10 mouse cellular contexts compared by ENCODE assay signal in the genomic region with DNA sequence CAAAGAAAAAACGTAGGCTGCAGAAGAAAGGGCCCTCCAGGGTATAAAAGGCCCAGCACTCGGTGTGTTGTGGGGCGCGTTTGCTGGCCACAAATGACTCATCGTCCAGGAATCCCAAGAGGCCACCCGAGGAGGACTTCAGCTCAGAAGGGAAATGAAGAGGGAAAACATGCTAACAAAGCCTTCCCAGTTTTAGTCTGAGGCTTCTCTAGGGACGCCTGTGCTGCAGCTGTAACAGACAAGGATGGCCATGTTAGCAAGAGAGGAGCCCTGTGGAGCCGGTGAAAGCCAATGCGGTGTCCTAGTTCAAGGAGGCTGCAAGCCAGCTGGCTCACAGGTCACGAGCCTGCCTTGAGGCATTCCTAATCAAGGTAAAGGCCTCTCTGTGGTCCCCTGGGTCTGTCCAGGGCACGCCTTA. TPM values are rescaled to one million over a fixed set of nuclear protein-coding genes. Genes with fewer than 3 reads are reported as not detected.
A peak's percentile ranks its signal among the peaks of the same experiment; 100 is the strongest.
DNase-seq lines count a peak whose midpoint lies in the region; ATAC-seq and TF ChIP-seq lines count a peak whose summit lies in the region.
"Had no signal": no experiment of that assay in that cellular context is flagged by ENCODE, and none has a peak within 500 bp of the region (broad histone marks: within the 10 kb centered on the region; RNA-seq: fewer than 3 reads in every experiment).

No protein-coding gene starts in this region.

- H3K4me2 ChIP-seq in embryonic facial prominence, embryonic 15.5 days (replicated peaks), result peak overlapping the region; percentile 33
- peak overlapping the region; percentile 51 for H3K4me2 ChIP-seq in heart, embryonic 14.5 days (ENCODE audit: low read length)
- H3K4me2 ChIP-seq in kidney, postnatal 0 days (ENCODE audit: low read length), result peak overlapping the region; percentile 19; the same call in 1 of the 2 replicates
- peak overlapping the region; percentile 24 for H3K4me2 ChIP-seq in midbrain, embryonic 11.5 days
- H3K4me2 ChIP-seq in stomach, embryonic 15.5 days, result peak overlapping the region; percentile 8; the same call in 1 of the 2 replicates

- no peaks in the 10 kb centered on the region for H3K9me3 ChIP-seq in embryonic facial prominence, embryonic 15.5 days (replicated peaks)
- no peaks in the 10 kb centered on the region for H3K9me3 ChIP-seq in heart, embryonic 14.5 days (ENCODE audit: control insufficient read depth, low read length)
- H3K9me3 ChIP-seq in kidney, postnatal 0 days (replicated peaks; ENCODE audit: low read length), result no peaks in the 10 kb centered on the region
- H3K9me3 ChIP-seq in midbrain, embryonic 11.5 days (ENCODE audit: control insufficient read depth, low read length), result no peaks in the 10 kb centered on the region
- no peaks in the 10 kb centered on the region for H3K9me3 ChIP-seq in stomach, embryonic 15.5 days

- H3K4me3 ChIP-seq in embryonic facial prominence, embryonic 15.5 days (replicated peaks), result no peak overlapping the region
- peak overlapping the region; percentile 14 to 28; a peak in 3 of 4 replicates for H3K4me3 ChIP-seq in heart, embryonic 14.5 days (ENCODE audit: control insufficient read depth in 1 of 2, insufficient read depth in 1 of 2, low read depth in 1 of 2, low read length in 2 of 2)
- no peak overlapping the region for H3K4me3 ChIP-seq in kidney, postnatal 0 days (replicated peaks; ENCODE audit: low read depth, low read length)
- H3K4me3 ChIP-seq in midbrain, embryonic 11.5 days (ENCODE audit: low read depth, low read length), result no peak overlapping the region
- no peak overlapping the region for H3K4me3 ChIP-seq in stomach, embryonic 15.5 days (replicated peaks)
- H3K4me3 ChIP-seq in thymus, adult 2 months (ENCODE audit: control insufficient read depth, insufficient read depth, low read length), result no peak overlapping the region

- H3K9ac ChIP-seq in embryonic facial prominence, embryonic 15.5 days, result no peak overlapping the region
- peak overlapping the region; percentile 59 for H3K9ac ChIP-seq in heart, embryonic 14.5 days (ENCODE audit: low read length)
- H3K9ac ChIP-seq in kidney, postnatal 0 days (ENCODE audit: low read depth, low read length), result peak overlapping the region; percentile 43; the same call in 1 of the 2 replicates
- H3K9ac ChIP-seq in midbrain, embryonic 11.5 days (ENCODE audit: low read length), result peak overlapping the region; percentile 38; the same call in 1 of the 2 replicates
- no peak overlapping the region for H3K9ac ChIP-seq in stomach, embryonic 15.5 days

- WGBS in embryonic facial prominence, embryonic 15.5 days, result 5% methylated on average over 11 of the region's 11 CpGs
- 4% methylated on average over 11 of the region's 11 CpGs for WGBS in heart, embryonic 14.5 days
- 21% methylated on average over 11 of the region's 11 CpGs for WGBS in kidney, postnatal 0 days
- WGBS in midbrain, embryonic 11.5 days, result 10% methylated on average over 11 of the region's 11 CpGs
- 15% methylated on average over 11 of the region's 11 CpGs for WGBS in stomach, embryonic 15.5 days
- WGBS in thymus, adult 2 months, result 70% methylated on average over 11 of the region's 11 CpGs

- H3K27ac ChIP-seq in embryonic facial prominence, embryonic 15.5 days (replicated peaks), result peak overlapping the region; percentile 91
- H3K27ac ChIP-seq in heart, embryonic 14.5 days (replicated peaks in 1 of 2; ENCODE audit: control insufficient read depth in 1 of 2, insufficient read depth in 1 of 2, low read depth in 2 of 2, low read length in 2 of 2), result peak overlapping the region; percentile 97 to 100
- peak overlapping the region; percentile 87 for H3K27ac ChIP-seq in kidney, postnatal 0 days
- H3K27ac ChIP-seq in midbrain, embryonic 11.5 days (ENCODE audit: low read depth, low read length), result peak overlapping the region; percentile 79
- H3K27ac ChIP-seq in stomach, embryonic 15.5 days, result peak overlapping the region; percentile 67
- H3K27ac ChIP-seq in thymus, adult 2 months (ENCODE audit: control insufficient read depth, insufficient read depth, low read length), result no peak overlapping the region

- ATAC-seq in embryonic facial prominence, embryonic 15.5 days (ENCODE audit: insufficient number of reproducible peaks, low FRiP score, low TSS enrichment, low read depth), result peak; percentile 79
- ATAC-seq in heart, embryonic 14.5 days (ENCODE audit: insufficient number of reproducible peaks, insufficient read depth, low FRiP score, low read depth), result peak; percentile 56
- 0 out of 2 replicates have a peak, but pooled peaks have one; percentile 55 for ATAC-seq in kidney, postnatal 0 days (replicated peaks; ENCODE audit: low FRiP score, low read depth)
- ATAC-seq in midbrain, embryonic 11.5 days (ENCODE audit: low FRiP score), result peak; percentile 84
- peak; percentile 69 for ATAC-seq in stomach, embryonic 15.5 days (ENCODE audit: insufficient read depth, low FRiP score, low read depth)

- no peaks in the 10 kb centered on the region for H3K27me3 ChIP-seq in embryonic facial prominence, embryonic 15.5 days
- H3K27me3 ChIP-seq in heart, embryonic 14.5 days (ENCODE audit: control insufficient read depth, insufficient read depth, low read length), result no peaks in the 10 kb centered on the region
- no peaks in the 10 kb centered on the region for H3K27me3 ChIP-seq in kidney, postnatal 0 days (ENCODE audit: insufficient read depth, low read length)
- no peaks in the 10 kb centered on the region for H3K27me3 ChIP-seq in midbrain, embryonic 11.5 days (ENCODE audit: control insufficient read depth, insufficient read depth, low read length)
- H3K27me3 ChIP-seq in stomach, embryonic 15.5 days (replicated peaks), result no peaks in the 10 kb centered on the region
- no peaks in the 10 kb centered on the region for H3K27me3 ChIP-seq in thymus, adult 2 months (ENCODE audit: control insufficient read depth, insufficient read depth, low read length)

- peak; percentile 99 for DNase-seq in 3T3-L1 (ENCODE audit: low read depth, low spot score)
- DNase-seq in adrenal gland, adult 8-10 months, result peak; percentile 51
- DNase-seq in kidney, postnatal 0 days (ENCODE audit: low spot score), result peak; percentile 85
- peak; percentile 94 for DNase-seq in midbrain, embryonic 11.5 days (ENCODE audit: low spot score, missing footprints)
- DNase-seq in thymus, adult 2 months, result no peak

- H3K4me1 ChIP-seq in embryonic facial prominence, embryonic 15.5 days, result peaks cover 28% of the 10 kb centered on the region
- H3K4me1 ChIP-seq in heart, embryonic 14.5 days (ENCODE audit: control insufficient read depth in 2 of 2, insufficient read depth in 2 of 2, low read length in 2 of 2), result peaks cover 21 to 36% of the 10 kb centered on the region in 2 experiments
- H3K4me1 ChIP-seq in kidney, postnatal 0 days (replicated peaks; ENCODE audit: insufficient read depth, low read length), result peaks cover 7% of the 10 kb centered on the region; the same call in 1 of the 2 replicates
- peaks cover 6% of the 10 kb centered on the region for H3K4me1 ChIP-seq in midbrain, embryonic 11.5 days (ENCODE audit: control insufficient read depth, insufficient read depth, low read length)
- peaks cover 14% of the 10 kb centered on the region; the same call in 1 of the 2 replicates for H3K4me1 ChIP-seq in stomach, embryonic 15.5 days
- no peaks in the 10 kb centered on the region for H3K4me1 ChIP-seq in thymus, adult 2 months (replicated peaks; ENCODE audit: control insufficient read depth, insufficient read depth, low read length)

- no peak for TF ChIP-seq POLR2A in thymus, adult 2 months (IDR thresholded peaks at IDR 0.05; ENCODE audit: control insufficient read depth, extremely low read depth, insufficient read depth, low read length, poor library complexity)

- TF ChIP-seq CTCF in kidney, postnatal 0 days (IDR thresholded peaks at IDR 0.05; ENCODE audit: low read depth), result no peak
- TF ChIP-seq CTCF in thymus, adult 2 months (IDR thresholded peaks at IDR 0.05; ENCODE audit: borderline replicate concordance, control insufficient read depth, extremely low read depth, insufficient read depth, low read length, poor library complexity), result no peak

- H3K36me3 ChIP-seq in embryonic facial prominence, embryonic 15.5 days, result no peaks in the 10 kb centered on the region
- no peaks in the 10 kb centered on the region for H3K36me3 ChIP-seq in heart, embryonic 14.5 days (ENCODE audit: control insufficient read depth, insufficient read depth, low read length)
- no peaks in the 10 kb centered on the region for H3K36me3 ChIP-seq in kidney, postnatal 0 days (ENCODE audit: insufficient read depth, low read length)
- H3K36me3 ChIP-seq in midbrain, embryonic 11.5 days (ENCODE audit: control insufficient read depth, insufficient read depth, low read length), result no peaks in the 10 kb centered on the region
- no peaks in the 10 kb centered on the region for H3K36me3 ChIP-seq in stomach, embryonic 15.5 days
- H3K36me3 ChIP-seq in thymus, adult 2 months (ENCODE audit: control insufficient read depth, insufficient read depth, low read length), result no peaks in the 10 kb centered on the region

RNA-seq across cellular contexts. Expression of gene 1810062G17Rik, which starts 6.0 kb away (rescaled TPM):
- total RNA-seq in adrenal gland, adult 8-10 months (2022), result 1 to 10 TPM in 2 of 4 experiments, under 1 TPM in 2; 0.52 to 1.8 (median 0.86) TPM
- 2.7 and 3.0 TPM in 2 replicates for polyA plus RNA-seq in embryonic facial prominence, embryonic 15.5 days (2015; fragmentation: Nextera tagmentation; extraction: Ambion mirVana)
- 1.4 TPM in 2 replicates for polyA plus RNA-seq in heart, embryonic 14.5 days (2014; fragmentation: Nextera tagmentation; extraction: Ambion mirVana)
- polyA plus RNA-seq in kidney, postnatal 0 days (2015; fragmentation: Nextera tagmentation; extraction: Ambion mirVana), result 4.8 and 4.9 TPM in 2 replicates
- polyA plus RNA-seq in midbrain, embryonic 11.5 days (2014; fragmentation: Nextera tagmentation; extraction: Ambion mirVana), result 0.40 TPM in 1 of 2 replicates, not detected in the other
- 2.2 TPM in 2 replicates for polyA plus RNA-seq in stomach, embryonic 15.5 days (2015; fragmentation: Nextera tagmentation; extraction: Ambion mirVana)
- polyA plus RNA-seq in thymus, adult 2 months (2012; rRNA removed), result 1.2 and 1.5 TPM in 2 replicates
- total RNA-seq: left cerebral cortex, postnatal 25 days had no signal

RNA-seq across cellular contexts. Expression of gene Anxa5, which starts 6.1 kb away (rescaled TPM):
- 100 to 1,000 TPM; 433 to 500 (median 466) TPM for total RNA-seq in adrenal gland, adult 8-10 months (2022)
- polyA plus RNA-seq in embryonic facial prominence, embryonic 15.5 days (2015; fragmentation: Nextera tagmentation; extraction: Ambion mirVana), result 530 and 536 TPM in 2 replicates
- polyA plus RNA-seq in heart, embryonic 14.5 days (2014; fragmentation: Nextera tagmentation; extraction: Ambion mirVana), result 374 and 393 TPM in 2 replicates
- 291 and 326 TPM in 2 replicates for polyA plus RNA-seq in kidney, postnatal 0 days (2015; fragmentation: Nextera tagmentation; extraction: Ambion mirVana)
- 93.7 and 98.4 TPM in 2 replicates for polyA plus RNA-seq in midbrain, embryonic 11.5 days (2014; fragmentation: Nextera tagmentation; extraction: Ambion mirVana)
- 291 and 311 TPM in 2 replicates for polyA plus RNA-seq in stomach, embryonic 15.5 days (2015; fragmentation: Nextera tagmentation; extraction: Ambion mirVana)
- polyA plus RNA-seq in thymus, adult 2 months (2012; rRNA removed), result 374 and 442 TPM in 2 replicates

RNA-seq across cellular contexts. Expression of gene Gm11549, which starts 39.8 kb away (rescaled TPM):
- total RNA-seq in adrenal gland, adult 8-10 months (2022), result not detected
- polyA plus RNA-seq in embryonic facial prominence, embryonic 15.5 days (2015; fragmentation: Nextera tagmentation; extraction: Ambion mirVana), result 0.05 TPM in 1 of 2 replicates, not detected in the other
- polyA plus RNA-seq in heart, embryonic 14.5 days (2014; fragmentation: Nextera tagmentation; extraction: Ambion mirVana), result 0.58 and 0.88 TPM in 2 replicates
- polyA plus RNA-seq in kidney, postnatal 0 days (2015; fragmentation: Nextera tagmentation; extraction: Ambion mirVana), result not detected in 2 replicates
- 1.3 TPM in 2 replicates for polyA plus RNA-seq in midbrain, embryonic 11.5 days (2014; fragmentation: Nextera tagmentation; extraction: Ambion mirVana)
- polyA plus RNA-seq in stomach, embryonic 15.5 days (2015; fragmentation: Nextera tagmentation; extraction: Ambion mirVana), result 0.18 and 0.19 TPM in 2 replicates
- 0.22 and 0.30 TPM in 2 replicates for polyA plus RNA-seq in thymus, adult 2 months (2012; rRNA removed)
- total RNA-seq: adrenal gland, adult 18-20 months had no signal

Comparison
In these comparisons a context has a peak if more than half of its experiments do, and no peak if none do; other contexts are left out.
1. H3K4me3 ChIP-seq: peak in heart, embryonic 14.5 days (2 of 2); none in embryonic facial prominence, embryonic 15.5 days (single experiment), kidney, postnatal 0 days (single experiment), midbrain, embryonic 11.5 days (single experiment), stomach, embryonic 15.5 days (single experiment) and thymus, adult 2 months (single experiment).
2. H3K9ac ChIP-seq: peak in heart, embryonic 14.5 days (single experiment), kidney, postnatal 0 days (single experiment) and midbrain, embryonic 11.5 days (single experiment); none in embryonic facial prominence, embryonic 15.5 days (single experiment) and stomach, embryonic 15.5 days (single experiment).
3. Peak in every context shown above with its lines, with median percentiles within 50 percentile points of each other: ATAC-seq and H3K4me2 ChIP-seq.